Mouse (Mus musculus) kidney, postnatal 0 days (tissue): Measurements from ENCODE around the gene Hmgb3. TPM values are rescaled to one million over a fixed set of nuclear protein-coding genes. Genes with fewer than 3 reads are reported as not detected.

Source experiments
- ATAC-seq: fragments of 200-750 bp; cut with Nextera tagmentation; replicated peaks from 2 replicates; pipeline ENCODE4 v1.8.0; 2017; ENCODE audit warnings: low read depth, moderate number of reproducible peaks, moderate TSS enrichment, moderate library complexity; ENCODE audit not compliant: low FRiP score
- DNase-seq: peaks from one replicate; pipeline ENCODE4 v3.0.0-alpha.2; 2016; ENCODE audit warnings: low spot score
- H3K27ac ChIP-seq: fragments of 300-500 bp; sonication (generic); 2 replicates; pipeline ENCODE4 v1.5.1; 2014; ENCODE audit warnings: mild to moderate bottlenecking
- H3K27me3 ChIP-seq: fragments of 300-500 bp; sonication (generic); 2 replicates; pipeline ENCODE4 v1.6.1; 2014; ENCODE audit warnings: low read length, mixed read lengths; ENCODE audit not compliant: insufficient read depth
- H3K36me3 ChIP-seq: fragments of 300-500 bp; sonication (generic); 2 replicates; pipeline ENCODE4 v1.6.1; 2014; ENCODE audit warnings: low read length, mixed read lengths; ENCODE audit not compliant: insufficient read depth
- H3K4me1 ChIP-seq: fragments of 300-500 bp; sonication (generic); replicated peaks from 2 replicates; pipeline ENCODE4 v1.6.1; 2014; ENCODE audit warnings: antibody characterized with exemption, low read length, mixed read lengths; ENCODE audit not compliant: insufficient read depth
- H3K4me2 ChIP-seq: fragments of 300-500 bp; sonication (generic); 2 replicates; pipeline ENCODE4 v1.6.1; 2014; ENCODE audit warnings: mild to moderate bottlenecking, low read length, moderate library complexity, mixed read lengths
- H3K4me3 ChIP-seq: fragments of 300-500 bp; sonication (generic); replicated peaks from 2 replicates; pipeline ENCODE4 v1.5.1; 2014; ENCODE audit warnings: low read depth, low read length
- H3K9ac ChIP-seq: fragments of 300-500 bp; sonication (generic); 2 replicates; pipeline ENCODE4 v1.6.1; 2014; ENCODE audit warnings: low read depth, low read length
- H3K9me3 ChIP-seq: fragments of 300-500 bp; sonication (generic); replicated peaks from 2 replicates; pipeline ENCODE4 v1.6.1; 2016; ENCODE audit warnings: low read length, inconsistent platforms, mixed read lengths
- CTCF ChIP-seq: IDR thresholded peaks from 2 replicates; pipeline ENCODE4 v1.5.1; 2016; ENCODE audit warnings: antibody characterized with exemption, low read depth, mild to moderate bottlenecking, moderate library complexity
- WGBS: fragments of 180-500 bp; shearing (Covaris S2); extraction: QIAGEN DNeasy Blood & Tissue Kit; methylation state at CpG from one replicate; pipeline ENCODE4 v1.1.7; 2014; 5-methylcytosine and 5-hydroxymethylcytosine counted together
- polyA plus RNA-seq: library from polyadenylated mRNA; unstranded; fragments of >200 nt; fragmentation: Nextera tagmentation; extraction: Ambion mirVana; gene quantifications from 2 replicates; pipeline ENCODE4 v1.2.1, GENCODE M21; 2015

Hmgb3 gene
- polyA plus RNA-seq, 1 experiment from 2014 or later: 171 TPM

DNA sequence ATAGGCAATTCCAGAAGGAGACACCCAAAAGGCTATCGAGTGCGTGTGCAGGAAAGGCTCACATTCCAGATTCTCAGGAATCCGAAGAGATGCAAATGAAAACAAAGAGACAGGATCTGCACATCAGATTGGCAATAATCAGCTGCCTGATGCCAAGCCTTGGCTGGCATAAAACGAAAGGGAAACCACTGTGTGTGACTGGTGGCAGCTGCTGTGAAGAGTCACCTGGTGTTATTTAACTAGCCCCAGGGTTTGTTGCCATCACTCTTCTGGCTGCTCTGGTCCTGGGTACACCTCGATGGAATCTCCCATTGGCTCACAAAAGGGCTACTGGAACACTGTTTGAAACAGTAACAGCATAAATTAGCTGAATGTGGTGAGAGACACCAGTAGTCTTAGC is 11.0 kb upstream of the Hmgb3 start:
- DNase-seq (no peak), ATAC-seq (no peak)
- H3K4me3 ChIP-seq: no peak overlapping the region
- no peak overlapping the region for H3K9ac ChIP-seq
- WGBS: 54% methylated on average over 5 of the region's 5 CpGs
- no peak overlapping the region for H3K4me2 ChIP-seq
- no peaks in the 10 kb centered on the region for H3K36me3 ChIP-seq
- no peaks in the 10 kb centered on the region for H3K9me3 ChIP-seq
- H3K4me1 ChIP-seq: no peaks in the 10 kb centered on the region
- H3K27me3 ChIP-seq: no peaks in the 10 kb centered on the region
- no peak overlapping the region for H3K27ac ChIP-seq
- TF ChIP-seq CTCF: no peak

- Histone ChIP-seq H3K4me3 (no peak overlapping the region), H3K36me3 (no peaks in the 10 kb centered on the region), H3K4me1 (no peaks in the 10 kb centered on the region), H3K27ac (no peak overlapping the region), H3K9ac (no peak overlapping the region), H3K9me3 (no peaks in the 10 kb centered on the region), H3K4me2 (no peak overlapping the region), H3K27me3 (no peaks in the 10 kb centered on the region)
- DNase-seq (no peak), ATAC-seq (no peak)
- 74% methylated on average over 2 of the region's 2 CpGs for WGBS
- TF ChIP-seq CTCF: no peak
These were observed 10.6 kb upstream of the Hmgb3 start for GRCm38 (mm10) chrX:71545163-71545562.

DNA sequence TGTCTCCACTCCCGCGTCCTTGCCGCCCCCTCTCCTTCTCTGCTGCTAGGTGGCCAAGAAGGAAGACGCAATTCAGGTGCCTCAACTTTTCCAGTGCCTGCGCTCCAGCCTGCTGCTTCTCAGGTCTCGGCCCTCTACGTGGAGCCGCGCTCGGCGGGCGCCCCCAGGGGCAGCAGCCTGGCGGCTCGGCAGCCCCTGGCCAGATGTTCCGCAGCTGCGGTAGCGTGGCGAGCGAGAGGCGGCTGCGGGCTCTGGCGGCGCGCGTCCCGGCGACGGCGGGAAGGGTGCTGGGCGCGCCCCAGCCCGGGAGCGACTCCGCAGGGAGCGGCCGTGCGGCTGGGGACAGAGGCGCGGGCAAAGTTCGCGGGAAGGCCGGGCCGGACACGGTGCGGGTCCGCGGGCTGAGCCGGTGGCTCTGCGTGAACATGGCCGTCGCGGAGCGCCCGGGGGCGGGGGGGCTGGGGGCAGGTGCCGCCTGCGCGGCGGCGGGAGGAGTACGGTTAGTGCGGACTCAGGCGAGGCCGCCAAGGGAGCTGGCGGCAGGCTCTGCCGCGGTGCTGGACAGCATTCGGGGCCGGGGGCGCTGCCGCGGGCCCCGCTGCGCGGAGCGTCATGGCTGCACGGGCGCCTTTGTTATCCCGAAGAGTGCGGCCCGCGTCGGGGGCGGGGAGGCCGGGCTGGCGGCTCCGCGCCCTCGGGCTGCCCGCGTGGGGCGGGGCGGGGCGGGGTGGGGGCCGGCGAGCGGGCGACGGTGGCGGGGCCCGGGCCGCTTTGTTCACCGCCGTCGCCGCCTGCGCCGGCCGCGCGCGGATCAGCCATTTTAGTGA is 610 bp downstream of the Hmgb3 start:
- 27% methylated on average over 38 of the region's 112 CpGs for WGBS
- Histone ChIP-seq H3K4me3 (peak overlapping the region; percentile 71), H3K4me1 (no peaks in the 10 kb centered on the region), H3K36me3 (no peaks in the 10 kb centered on the region), H3K27me3 (no peaks in the 10 kb centered on the region), H3K27ac (peak overlapping the region; percentile 93), H3K4me2 (peak overlapping the region; percentile 56), H3K9me3 (no peaks in the 10 kb centered on the region), H3K9ac (peak overlapping the region; percentile 91)
- ATAC-seq: peak; percentile 61
- no peak for TF ChIP-seq CTCF
- peak; percentile 0 for DNase-seq

- Histone ChIP-seq H3K4me2 (peak overlapping the region; percentile 56), H3K4me1 (no peaks in the 10 kb centered on the region), H3K4me3 (peak overlapping the region; percentile 71), H3K27ac (peak overlapping the region; percentile 93), H3K27me3 (no peaks in the 10 kb centered on the region), H3K9ac (peak overlapping the region; percentile 91), H3K9me3 (no peaks in the 10 kb centered on the region), H3K36me3 (no peaks in the 10 kb centered on the region)
- ATAC-seq: no peak; the same call in 1 of the 2 replicates
- 31% methylated on average over 29 of the region's 37 CpGs for WGBS
- no peak for TF ChIP-seq CTCF
- peak; percentile 17 for DNase-seq
These were observed 1.3 kb downstream of the Hmgb3 start for GRCm38 (mm10) chrX:71556965-71557491.

GRCm38 (mm10) chrX:71559336-71559735 is 3.6 kb downstream of the Hmgb3 start:
- ATAC-seq (no peak), DNase-seq (no peak)
- no peak overlapping the region for H3K27ac ChIP-seq
- no peak overlapping the region for H3K4me3 ChIP-seq
- no peak overlapping the region for H3K4me2 ChIP-seq
- no peak for TF ChIP-seq CTCF
- no peak overlapping the region for H3K9ac ChIP-seq
- H3K9me3 ChIP-seq: no peaks in the 10 kb centered on the region
- H3K27me3 ChIP-seq: no peaks in the 10 kb centered on the region
- H3K4me1 ChIP-seq: no peaks in the 10 kb centered on the region
- no peaks in the 10 kb centered on the region for H3K36me3 ChIP-seq
- 80% methylated on average over 2 of the region's 2 CpGs for WGBS

DNA sequence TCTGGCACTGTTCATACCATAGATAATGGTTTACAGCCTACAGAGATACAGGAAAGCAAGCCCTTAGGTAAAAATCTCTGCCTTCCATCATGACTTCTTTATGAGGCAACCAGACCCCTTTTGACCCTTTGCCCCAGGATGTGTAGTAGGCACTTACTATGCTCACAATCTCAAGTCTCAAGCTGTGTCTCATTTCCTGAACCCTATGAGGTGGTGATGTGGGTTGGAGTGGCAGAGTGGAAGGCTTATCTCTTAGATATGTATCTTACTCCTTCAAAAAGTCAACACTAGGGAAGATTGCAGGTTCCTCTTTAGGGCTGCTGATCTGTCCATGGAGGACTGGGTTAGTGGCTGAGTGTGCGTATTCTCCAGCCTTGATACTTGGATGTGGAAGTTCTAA is 5.1 kb downstream of the Hmgb3 start:
- H3K4me1 ChIP-seq: no peaks in the 10 kb centered on the region
- no peak for ATAC-seq
- H3K9ac ChIP-seq: no peak overlapping the region
- no peak overlapping the region for H3K4me2 ChIP-seq
- no peaks in the 10 kb centered on the region for H3K27me3 ChIP-seq
- no peak overlapping the region for H3K4me3 ChIP-seq
- no peak for DNase-seq
- no peak overlapping the region for H3K27ac ChIP-seq
- WGBS: 100% methylated on average over 1 of the region's 1 CpGs
- no peak for TF ChIP-seq CTCF
- H3K9me3 ChIP-seq: no peaks in the 10 kb centered on the region
- no peaks in the 10 kb centered on the region for H3K36me3 ChIP-seq
